Mouse (Mus musculus) left cerebral cortex, postnatal 10 days (tissue): ENCODE data around the gene Gh. TPM values are rescaled to one million over a fixed set of nuclear protein-coding genes. Genes with fewer than 3 reads are reported as not detected.
"Not testable (repeated sequence)": the region's sequence is repeated elsewhere in the genome, so short reads cannot be mapped to it uniquely, and the experiment has no call there.

Experiments
- DNase-seq, 2 experiments: peaks; one replicate each; pipeline ENCODE4 v3.0.0; 2021 to 2022; ENCODE audit warnings: low spot score in 2 of 2, mixed read lengths in 1 of 2; ENCODE audit errors: extremely low spot score in 1 of 2
- intact Hi-C: fragments of 180-260 bp; cut with DNase I; formaldehyde crosslinking; loops from one replicate; pipeline ENCODE4 v1.15.1; 2025
- total RNA-seq, 2 experiments: library from RNA; stranded (reverse); gene quantifications; 2 replicates each; pipeline ENCODE4 v1.2.3; 2021

Gh gene
- total RNA-seq, result not detected

- DNase-seq, result no peak
- intact Hi-C loops, result loop anchor here (10.0 kb wide), 1 partner anchor 323 kb away; no protein-coding TSS in a partner anchor
These were observed at the start of gene Gh for GRCm38 (mm10) chr11:106301765-106302164. Gh (minus strand) TSS chr11:106301865.

GRCm38 (mm10) chr11:106351253-106351652, 49.6 kb upstream of the Gh start:
- intact Hi-C loops, result no loop called here
- DNase-seq, result no peak

GRCm38 (mm10) chr11:106350853-106351252, 49.2 kb upstream of the Gh start:
- intact Hi-C loops, result no loop called here
- no peak for DNase-seq

GRCm38 (mm10) chr11:106349772-106350171, 48.1 kb upstream of the Gh start:
- intact Hi-C loops, result no loop called here

GRCm38 (mm10) chr11:106344910-106345309, 43.2 kb upstream of the Gh start:
- intact Hi-C loops, result no loop called here
- no peak for DNase-seq

More at GRCm38 (mm10) chr11:106349772-106350171, 48.1 kb upstream of the Gh start:
- no peak for DNase-seq

- DNase-seq, result no peak
These were observed 39.4 kb upstream of the Gh start for GRCm38 (mm10) chr11:106340990-106341520.

GRCm38 (mm10) chr11:106339323-106339722, 37.7 kb upstream of the Gh start:
- intact Hi-C loops, DNase-seq: not testable (repeated sequence)

More at GRCm38 (mm10) chr11:106340990-106341520, 39.4 kb upstream of the Gh start:
- intact Hi-C loops, result no loop called here

- no peak for DNase-seq
- intact Hi-C loops, result no loop called here
These were observed 37.2 kb upstream of the Gh start for GRCm38 (mm10) chr11:106338870-106339269.

GRCm38 (mm10) chr11:106338029-106338428, 36.4 kb upstream of the Gh start:
- no peak for DNase-seq

GRCm38 (mm10) chr11:106334066-106334465, 32.4 kb upstream of the Gh start:
- DNase-seq, result no peak
- intact Hi-C loops, result loop anchor here (5.0 kb wide), 1 partner anchor 33 kb away; the partner anchor contains the start of gene Prr29

More at GRCm38 (mm10) chr11:106338029-106338428, 36.4 kb upstream of the Gh start:
- intact Hi-C loops, result no loop called here

GRCm38 (mm10) chr11:106332458-106332857, 30.8 kb upstream of the Gh start:
- DNase-seq, result no peak
- intact Hi-C loops, result loop anchor here (5.0 kb wide), 1 partner anchor 35 kb away; the partner anchor contains the start of gene Prr29

- intact Hi-C loops, result loop anchor here (5.0 kb wide), 2 partner anchors 38 to 63 kb away; partner anchors contain the start of gene Prr29
- DNase-seq, result peak in 1 of 2 experiments; percentile 42
These were observed 28.0 kb upstream of the Gh start for GRCm38 (mm10) chr11:106329682-106330081.

- intact Hi-C loops, result loop anchor here (5.0 kb wide), 1 partner anchor 63 kb away; no protein-coding TSS in a partner anchor
- DNase-seq, result no peak
These were observed 27.5 kb upstream of the Gh start for GRCm38 (mm10) chr11:106329128-106329527.

- DNase-seq, result no peak
- intact Hi-C loops, result loop anchor here (5.0 kb wide), 1 partner anchor 64 kb away; no protein-coding TSS in a partner anchor
These were observed 26.9 kb upstream of the Gh start for GRCm38 (mm10) chr11:106328521-106328920.

GRCm38 (mm10) chr11:106326475-106326874, 24.8 kb upstream of the Gh start:
- intact Hi-C loops, result loop anchor here (5.0 kb wide), 1 partner anchor 66 kb away; no protein-coding TSS in a partner anchor
- no peak for DNase-seq

GRCm38 (mm10) chr11:106325566-106326206, 24.0 kb upstream of the Gh start:
- intact Hi-C loops, result loop anchor here (5.0 kb wide), 1 partner anchor 67 kb away; no protein-coding TSS in a partner anchor
- DNase-seq, result peak; percentile 27 to 71

- no peak for DNase-seq
- intact Hi-C loops, result loop anchor here (5.0 kb wide), 2 partner anchors 48 to 67 kb away; partner anchors contain the start of gene Tcam1
These were observed 23.2 kb upstream of the Gh start for GRCm38 (mm10) chr11:106324858-106325257.

GRCm38 (mm10) chr11:106318406-106319366, 17.0 kb upstream of the Gh start:
- no peak for DNase-seq
- intact Hi-C loops, result no loop called here

- intact Hi-C loops, result no loop called here
- no peak for DNase-seq
These were observed 16.1 kb upstream of the Gh start for GRCm38 (mm10) chr11:106317801-106318200.
